Mouse (Mus musculus): Measurements from ENCODE around the gene Ubap2. TPM values are rescaled to one million over a fixed set of nuclear protein-coding genes. Genes with fewer than 3 reads are reported as not detected.

The Ubap2 gene
- polyA plus RNA-seq, 1 experiment from 2014 or later, result 41.0 TPM

DNA sequence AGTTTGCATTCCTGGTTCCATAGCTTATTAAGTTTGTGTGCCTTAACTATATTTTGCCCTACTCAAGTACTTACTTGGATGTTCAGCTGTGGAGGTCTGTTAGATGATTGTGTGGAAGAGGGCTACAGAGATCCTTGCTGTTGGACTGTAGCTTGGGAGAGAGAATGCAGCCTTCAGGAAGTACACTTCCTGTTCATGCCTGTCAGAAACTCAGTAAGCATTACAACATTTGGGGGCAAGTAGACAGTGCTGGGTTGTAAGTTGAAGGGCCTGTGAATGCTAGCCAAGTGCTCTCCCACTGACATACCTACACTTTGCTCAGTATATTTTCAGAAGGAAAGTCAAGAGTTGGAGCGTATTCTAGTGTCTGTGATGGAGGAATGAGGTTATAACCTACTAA is 116.7 kb downstream of the Ubap2 start:
- H3K27me3 ChIP-seq (replicated peaks; ENCODE audit: control insufficient read depth, insufficient read depth, low read length), result no peaks in the 10 kb centered on the region
- no peaks in the 10 kb centered on the region for H3K9me3 ChIP-seq (ENCODE audit: control insufficient read depth, low read length)
- H3K4me1 ChIP-seq (ENCODE audit: control insufficient read depth, insufficient read depth, low read length), result peaks cover 2% of the 10 kb centered on the region; the same call in 1 of the 2 replicates
- H3K4me2 ChIP-seq (ENCODE audit: low read depth, low read length), result no peak overlapping the region
- H3K4me3 ChIP-seq (ENCODE audit: low read length), result no peak overlapping the region
- H3K9ac ChIP-seq (ENCODE audit: low read depth, low read length), result no peak overlapping the region
- 95% methylated on average over 1 of the region's 1 CpGs for WGBS
- no peak for ATAC-seq
- H3K36me3 ChIP-seq (ENCODE audit: control insufficient read depth, insufficient read depth, low read length), result no peaks in the 10 kb centered on the region
- H3K27ac ChIP-seq (ENCODE audit: low read length), result no peak overlapping the region

DNA sequence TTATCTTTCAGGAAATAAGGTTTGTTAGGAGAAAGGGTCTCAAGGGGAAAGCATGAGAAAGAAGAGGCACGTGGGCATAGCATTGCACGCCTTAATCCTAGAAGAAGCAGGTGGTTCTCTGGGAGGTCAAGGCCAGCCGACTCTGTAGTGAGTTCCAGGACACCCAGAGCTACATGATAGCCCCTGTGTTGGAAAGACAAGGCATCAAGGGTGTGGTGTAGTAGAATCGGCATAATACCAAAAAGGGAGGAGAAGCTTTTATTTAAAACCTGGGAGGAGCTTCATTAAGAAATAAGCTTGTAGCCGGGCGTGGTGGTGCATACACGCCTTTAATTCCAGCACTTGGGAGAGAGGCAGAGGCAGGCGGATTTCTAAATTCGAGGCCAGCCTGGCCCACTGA is 118.0 kb downstream of the Ubap2 start:
- H3K9ac ChIP-seq (ENCODE audit: low read depth, low read length), result no peak overlapping the region
- no peak overlapping the region for H3K27ac ChIP-seq (ENCODE audit: low read length)
- no peaks in the 10 kb centered on the region for H3K9me3 ChIP-seq (ENCODE audit: control insufficient read depth, low read length)
- H3K4me1 ChIP-seq (ENCODE audit: control insufficient read depth, insufficient read depth, low read length), result peaks cover 2% of the 10 kb centered on the region; the same call in 1 of the 2 replicates
- no peaks in the 10 kb centered on the region for H3K27me3 ChIP-seq (replicated peaks; ENCODE audit: control insufficient read depth, insufficient read depth, low read length)
- ATAC-seq, result no peak
- no peak overlapping the region for H3K4me2 ChIP-seq (ENCODE audit: low read depth, low read length)
- no peak overlapping the region for H3K4me3 ChIP-seq (ENCODE audit: low read length)
- WGBS, result 72% methylated on average over 9 of the region's 9 CpGs
- no peaks in the 10 kb centered on the region for H3K36me3 ChIP-seq (ENCODE audit: control insufficient read depth, insufficient read depth, low read length)

DNA sequence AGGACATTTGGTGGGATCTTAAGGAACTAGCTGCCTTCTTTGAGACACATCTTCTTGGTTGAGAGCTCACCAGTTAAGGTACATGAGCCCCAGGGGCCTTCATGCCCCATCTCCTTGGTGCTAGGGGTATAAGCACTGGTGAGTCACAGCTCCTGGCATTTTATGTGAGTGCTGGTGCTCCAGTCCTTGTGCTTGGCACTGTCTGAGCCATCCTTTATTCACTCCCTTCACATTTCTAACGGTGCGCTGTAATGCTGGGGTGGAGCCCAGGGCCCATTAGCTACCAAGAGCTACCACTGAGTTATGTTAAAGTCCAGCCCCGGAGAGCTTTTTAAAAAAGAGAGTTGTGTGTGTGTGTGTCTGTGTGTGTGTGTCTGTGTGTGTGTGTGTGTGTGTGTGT is 121.8 kb downstream of the Ubap2 start:
- no peaks in the 10 kb centered on the region for H3K9me3 ChIP-seq (ENCODE audit: control insufficient read depth, low read length)
- H3K4me3 ChIP-seq (ENCODE audit: low read length), result no peak overlapping the region
- peaks cover 2% of the 10 kb centered on the region; the same call in 1 of the 2 replicates for H3K4me1 ChIP-seq (ENCODE audit: control insufficient read depth, insufficient read depth, low read length)
- ATAC-seq, result no peak
- H3K27me3 ChIP-seq (replicated peaks; ENCODE audit: control insufficient read depth, insufficient read depth, low read length), result no peaks in the 10 kb centered on the region
- H3K36me3 ChIP-seq (ENCODE audit: control insufficient read depth, insufficient read depth, low read length), result no peaks in the 10 kb centered on the region
- H3K4me2 ChIP-seq (ENCODE audit: low read depth, low read length), result no peak overlapping the region
- 80% methylated on average over 3 of the region's 3 CpGs for WGBS
- no peak overlapping the region for H3K27ac ChIP-seq (ENCODE audit: low read length)
- no peak overlapping the region for H3K9ac ChIP-seq (ENCODE audit: low read depth, low read length)

DNA sequence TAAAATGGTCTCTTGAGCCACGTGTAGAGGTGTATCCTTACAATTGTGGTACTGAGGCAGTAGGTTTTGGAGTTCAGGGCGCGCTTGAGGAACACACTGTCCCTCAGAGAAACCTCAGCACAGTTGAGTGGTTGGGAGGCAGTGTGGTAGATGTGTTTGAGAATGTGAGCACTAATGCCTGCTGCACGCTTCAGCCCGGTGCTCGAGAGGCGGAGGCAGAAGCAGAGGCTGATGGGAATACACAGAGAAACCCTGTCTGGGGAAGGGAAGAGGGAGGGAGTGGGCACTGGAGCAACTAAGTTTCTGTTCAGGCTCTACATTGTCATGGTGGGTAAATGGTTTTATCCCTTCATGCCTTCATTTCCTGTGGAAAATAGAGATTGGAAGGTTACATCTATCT is 123.8 kb downstream of the Ubap2 start:
- Histone ChIP-seq H3K4me2 (ENCODE audit: low read depth, low read length) (no peak overlapping the region), H3K27me3 (replicated peaks; ENCODE audit: control insufficient read depth, insufficient read depth, low read length) (no peaks in the 10 kb centered on the region), H3K36me3 (ENCODE audit: control insufficient read depth, insufficient read depth, low read length) (no peaks in the 10 kb centered on the region), H3K4me3 (ENCODE audit: low read length) (no peak overlapping the region), H3K9ac (ENCODE audit: low read depth, low read length) (no peak overlapping the region), H3K4me1 (ENCODE audit: control insufficient read depth, insufficient read depth, low read length) (no peaks in the 10 kb centered on the region), H3K9me3 (ENCODE audit: control insufficient read depth, low read length) (no peaks in the 10 kb centered on the region), H3K27ac (ENCODE audit: low read length) (no peak overlapping the region)
- 91% methylated on average over 7 of the region's 7 CpGs for WGBS
- no peak for ATAC-seq

DNA sequence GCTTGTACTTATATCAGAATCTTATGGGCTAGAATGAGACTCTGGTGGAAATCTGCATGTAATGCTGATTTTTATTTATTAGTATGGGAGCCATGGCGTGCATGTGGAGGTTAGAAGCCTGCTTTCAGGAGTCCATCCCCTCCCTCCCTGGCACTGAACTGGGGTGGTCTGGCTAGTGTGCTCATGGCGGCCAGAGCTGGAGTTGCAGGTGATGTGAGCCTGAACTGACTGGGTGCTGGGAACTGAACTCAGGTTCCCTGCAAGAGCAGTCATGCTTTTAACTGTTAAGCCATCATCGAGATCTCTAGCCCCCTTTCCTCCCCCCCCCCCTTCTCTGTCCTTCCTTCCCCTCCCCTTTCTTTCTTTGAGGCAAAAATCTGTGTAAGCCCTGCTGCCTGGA is 125.1 kb downstream of the Ubap2 start:
- Histone ChIP-seq H3K27me3 (replicated peaks; ENCODE audit: control insufficient read depth, insufficient read depth, low read length) (no peaks in the 10 kb centered on the region), H3K9me3 (ENCODE audit: control insufficient read depth, low read length) (no peaks in the 10 kb centered on the region), H3K4me2 (ENCODE audit: low read depth, low read length) (no peak overlapping the region), H3K27ac (ENCODE audit: low read length) (no peak overlapping the region), H3K36me3 (ENCODE audit: control insufficient read depth, insufficient read depth, low read length) (no peaks in the 10 kb centered on the region), H3K4me3 (ENCODE audit: low read length) (no peak overlapping the region), H3K4me1 (ENCODE audit: control insufficient read depth, insufficient read depth, low read length) (no peaks in the 10 kb centered on the region), H3K9ac (ENCODE audit: low read depth, low read length) (no peak overlapping the region)
- ATAC-seq, result no peak
- WGBS, result 76% methylated on average over 3 of the region's 3 CpGs

Other genes starting within 250 kb of the Ubap2 start
- gene Aqp7, start 227.0 kb downstream of the Ubap2 start, polyA plus RNA-seq (2015; fragmentation: Nextera tagmentation; extraction: Ambion mirVana), result 0.56 and 0.83 TPM in 2 replicates
- gene Aqp3, start 177.0 kb downstream of the Ubap2 start, polyA plus RNA-seq (2015; fragmentation: Nextera tagmentation; extraction: Ambion mirVana), result 4.4 and 4.5 TPM in 2 replicates
- 20.0 and 21.8 TPM in 2 replicates for gene Nol6, start 150.7 kb downstream of the Ubap2 start, polyA plus RNA-seq (2015; fragmentation: Nextera tagmentation; extraction: Ambion mirVana)
- 53.5 and 65.4 TPM in 2 replicates for gene Ube2r2, start 139.4 kb downstream of the Ubap2 start, polyA plus RNA-seq (2015; fragmentation: Nextera tagmentation; extraction: Ambion mirVana)
- 51.1 and 51.4 TPM in 2 replicates for gene Dcaf12, start 39.7 kb upstream of the Ubap2 start, polyA plus RNA-seq (2015; fragmentation: Nextera tagmentation; extraction: Ambion mirVana)
- gene Ubap1, start 73.9 kb upstream of the Ubap2 start, polyA plus RNA-seq (2015; fragmentation: Nextera tagmentation; extraction: Ambion mirVana), result 46.5 and 52.1 TPM in 2 replicates
- 4.0 TPM in 2 replicates for gene Kif24, start 189.7 kb upstream of the Ubap2 start, polyA plus RNA-seq (2015; fragmentation: Nextera tagmentation; extraction: Ambion mirVana)
- 62.5 and 70.3 TPM in 2 replicates for gene Nudt2, start 190.0 kb upstream of the Ubap2 start, polyA plus RNA-seq (2015; fragmentation: Nextera tagmentation; extraction: Ambion mirVana)
- gene AI464131, start 227.9 kb upstream of the Ubap2 start, polyA plus RNA-seq (2015; fragmentation: Nextera tagmentation; extraction: Ambion mirVana), result 12.7 and 15.3 TPM in 2 replicates
- 0.21 TPM in 1 of 2 replicates, not detected in the other for gene 1110017D15Rik, start 242.2 kb upstream of the Ubap2 start, polyA plus RNA-seq (2015; fragmentation: Nextera tagmentation; extraction: Ambion mirVana)

Measured in intestine, embryonic 16.5 days (tissue).